Mouse (Mus musculus): ENCODE data around the gene Zbtb43.

DNA sequence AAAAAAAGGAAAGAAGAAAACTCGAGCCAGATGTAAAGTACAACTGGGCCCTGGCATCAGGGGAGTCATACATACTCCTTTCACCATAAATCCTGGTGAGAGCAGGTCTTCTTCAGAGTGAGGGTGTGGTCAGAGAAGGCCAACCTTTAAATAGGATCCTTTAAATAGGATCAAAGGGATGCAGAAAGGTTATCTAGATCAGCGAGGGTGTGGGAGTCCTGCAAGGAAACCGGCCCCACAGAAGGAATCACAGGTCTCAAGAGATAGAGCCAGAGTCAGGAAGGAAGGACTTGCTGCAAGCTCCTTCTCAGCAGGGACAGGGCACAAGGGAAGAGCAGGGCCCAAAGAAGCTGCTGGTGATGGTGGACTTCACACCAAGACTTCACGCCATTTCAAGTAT lies 50.9 kb downstream of the Zbtb43 start:
- TF ChIP-seq POLR2A (IDR thresholded peaks at IDR 0.05; ENCODE audit: insufficient read depth, low read depth, low read length) (no peak), CTCF (IDR thresholded peaks at IDR 0.05) (no peak)

Data from heart, adult 2 months (tissue).